Mouse (Mus musculus) CD4-positive, CD25-positive, alpha-beta regulatory T cell, adult 2 months (primary cell): ENCODE measurements at regions not wholly inside any gene's neighbourhood (a gene's known extent, or its start where the extent isn't known, plus 50 kb on each side); places are given as distances from the start of the nearest gene placed in this dataset.

Experiments
- DNase-seq: peaks from one replicate; pipeline ENCODE4 v3.0.0-alpha.2; 2012; ENCODE audit warnings: low read depth, low spot score

DNA sequence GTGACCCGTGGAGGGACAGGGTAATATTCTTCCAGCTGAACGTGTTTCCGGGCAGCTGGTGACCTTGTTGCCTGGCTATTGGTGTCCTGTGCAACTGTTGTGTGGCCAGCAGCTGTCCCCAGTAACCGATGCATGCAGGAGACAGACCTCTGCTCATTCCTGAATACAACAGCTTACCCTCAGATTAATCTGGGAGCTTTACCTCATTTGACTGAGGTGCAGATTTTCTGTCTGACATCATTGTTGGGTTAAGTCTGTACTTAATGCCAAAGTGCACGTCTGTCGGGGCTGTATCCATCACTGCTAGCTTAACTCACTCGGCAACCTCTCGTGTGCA lies 119.6 kb upstream of the Mpp6 start:
- no peak for DNase-seq

DNA sequence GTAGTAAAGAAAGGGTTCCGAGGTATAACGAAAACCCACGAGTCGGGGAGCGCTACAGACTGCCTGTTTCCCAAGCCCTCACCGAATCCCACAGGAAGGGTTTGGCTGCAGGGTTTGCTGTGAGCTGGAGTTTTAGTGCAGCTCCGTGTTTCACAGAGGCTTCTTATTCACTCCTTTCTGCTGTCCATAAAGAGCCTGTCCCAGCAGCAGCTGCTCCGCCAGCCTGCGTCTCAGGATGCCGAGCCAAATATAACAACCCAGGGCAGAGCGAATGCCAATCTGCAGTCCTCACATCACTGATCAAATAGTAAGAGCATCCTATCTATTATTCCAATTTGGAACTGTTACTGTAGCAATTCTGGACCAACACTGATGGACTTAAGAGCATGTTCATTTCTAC lies 110.7 kb upstream of the Mpp6 start:
- DNase-seq: no peak

DNA sequence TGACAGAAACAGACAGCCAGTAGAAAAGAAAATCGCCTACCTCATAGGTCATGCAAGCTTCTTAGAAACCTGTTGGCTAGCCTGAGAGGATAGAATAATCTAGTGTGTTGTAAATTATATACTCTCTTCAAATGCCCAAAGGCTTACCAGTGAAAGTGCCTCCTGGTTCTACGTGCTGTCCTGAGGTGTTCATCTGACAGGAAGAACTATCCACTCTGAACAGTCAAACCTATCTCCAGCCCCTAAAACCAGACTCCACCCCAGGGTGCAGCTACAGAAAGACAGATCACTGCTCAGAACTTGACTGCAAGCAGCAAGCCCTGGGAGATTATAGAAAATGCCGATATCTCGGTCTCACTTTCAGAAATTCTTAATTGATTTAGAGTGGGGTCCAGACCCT lies 102.0 kb upstream of the Mpp6 start:
- no peak for DNase-seq

GRCm38 (mm10) chr6:50008869-50009268 lies 101.2 kb upstream of the Mpp6 start:
- no peak for DNase-seq

- peak; percentile 69 for DNase-seq
Observed at GRCm38 (mm10) chr6:50009339-50009738, 100.7 kb upstream of the Mpp6 start.

GRCm38 (mm10) chr6:50009856-50010255 lies 100.2 kb upstream of the Mpp6 start:
- no peak for DNase-seq

GRCm38 (mm10) chr6:50011071-50011470 lies 99.0 kb upstream of the Mpp6 start:
- DNase-seq: peak; percentile 55

DNA sequence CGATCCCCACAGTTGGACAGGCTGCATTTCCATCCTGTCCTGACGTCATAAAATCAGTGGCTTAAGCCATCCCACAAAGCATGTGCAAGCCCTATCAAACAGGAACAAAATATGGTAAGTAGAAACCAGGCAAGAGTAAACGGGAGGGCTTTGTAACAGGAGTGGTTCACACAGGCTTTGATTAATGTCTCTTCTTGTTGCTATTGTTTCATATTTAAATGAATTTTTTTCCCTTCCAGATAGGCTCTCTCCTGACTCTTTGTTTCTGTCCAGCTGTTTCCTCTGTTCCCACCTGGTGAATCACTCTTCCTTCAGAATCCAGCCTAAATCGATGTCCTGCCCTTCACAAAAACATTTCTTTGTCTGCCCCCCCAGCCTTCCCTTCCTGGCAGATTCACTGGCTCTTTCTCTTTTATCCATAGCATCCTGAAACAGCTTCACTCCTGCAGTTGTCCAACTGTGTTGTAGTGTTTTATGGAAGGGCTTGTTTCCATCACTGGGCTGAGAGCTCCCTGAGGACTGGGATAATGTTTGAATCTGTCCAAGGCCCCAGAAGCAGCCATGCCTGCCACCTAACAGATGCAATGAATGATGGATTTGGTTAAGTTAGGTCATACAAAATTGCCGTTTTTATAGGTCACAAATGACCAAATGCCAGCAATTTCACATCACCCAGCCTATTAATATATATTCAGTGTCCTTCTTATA lies 98.1 kb upstream of the Mpp6 start:
- DNase-seq: no peak

GRCm38 (mm10) chr6:50013067-50013466 lies 97.0 kb upstream of the Mpp6 start:
- no peak for DNase-seq

DNA sequence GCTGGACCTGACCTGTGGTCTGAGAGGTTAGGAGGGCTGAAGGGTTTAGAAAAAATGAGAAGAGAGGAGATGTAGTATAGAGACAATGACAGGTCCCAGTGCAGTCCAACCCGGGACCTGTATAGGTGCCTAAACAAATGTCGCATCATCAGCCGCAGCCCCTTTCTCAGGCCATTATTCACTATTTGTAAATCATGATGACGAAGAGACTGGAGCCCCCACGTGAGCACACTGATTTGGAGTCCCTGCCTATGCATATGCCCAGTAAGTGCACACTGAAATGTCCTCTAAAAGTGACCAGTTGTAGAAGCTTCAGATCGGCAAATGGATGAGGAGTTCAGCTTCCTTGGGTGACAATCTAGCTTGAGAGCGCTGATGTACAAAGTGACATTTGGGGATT lies 96.2 kb upstream of the Mpp6 start:
- DNase-seq: no peak

DNA sequence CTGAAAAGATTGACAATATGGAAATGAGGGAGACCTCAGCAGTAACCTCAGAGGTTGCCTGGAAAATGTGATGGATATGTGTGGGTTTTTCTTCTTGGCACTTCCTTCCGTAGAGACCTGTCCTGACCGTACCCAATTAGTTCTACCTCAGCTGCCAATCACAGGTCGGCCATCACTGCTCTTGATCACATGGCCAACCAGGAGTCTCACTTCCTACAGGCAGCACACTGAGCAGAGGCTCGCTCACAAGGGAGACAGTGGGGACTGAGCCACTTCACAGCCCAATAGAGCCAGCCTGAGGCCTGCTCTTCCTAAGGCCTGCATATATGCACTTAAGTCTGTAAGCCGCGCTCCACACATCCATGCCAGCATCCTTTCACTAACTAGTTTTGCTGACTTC lies 82.1 kb upstream of the Mpp6 start:
- DNase-seq: no peak

- peak; percentile 15 for DNase-seq
Observed at GRCm38 (mm10) chr6:50029895-50030515, 80.0 kb upstream of the Mpp6 start.

- no peak for DNase-seq
Observed at GRCm38 (mm10) chr6:50031356-50031755, 78.7 kb upstream of the Mpp6 start.

DNA sequence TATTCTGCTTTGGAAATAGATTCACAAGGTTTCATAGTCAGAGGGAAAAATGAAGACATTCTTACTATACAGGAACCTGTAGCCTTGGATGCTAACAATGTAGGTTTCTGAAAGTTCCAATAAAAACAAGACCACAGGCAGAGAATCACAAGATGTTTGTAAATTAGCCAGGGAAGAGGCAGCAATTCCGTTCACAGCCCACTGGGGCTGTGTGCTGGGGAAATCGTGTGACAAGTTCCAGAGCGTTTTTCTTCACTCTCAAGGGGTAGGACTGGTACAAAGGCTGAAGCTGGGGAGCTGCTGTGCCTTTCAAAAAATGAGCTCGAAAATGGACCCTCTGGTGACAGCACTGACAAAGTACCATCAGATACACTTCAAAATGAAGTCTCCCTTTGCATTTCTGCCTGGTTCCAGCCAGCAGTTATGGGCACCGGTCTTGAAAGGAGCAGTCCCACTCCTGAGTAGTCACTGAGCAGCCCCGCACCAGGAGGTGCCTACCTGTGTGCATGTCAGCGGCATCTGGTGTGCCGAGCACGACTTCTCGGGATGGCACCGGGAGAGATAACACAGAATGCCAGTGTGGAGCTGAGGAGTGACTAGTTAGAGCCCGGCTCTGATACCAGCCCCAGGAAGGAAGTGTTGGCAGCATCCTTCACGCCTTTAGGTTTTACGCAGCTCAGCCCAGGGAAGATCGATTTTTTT lies 77.0 kb upstream of the Mpp6 start:
- DNase-seq: no peak

GRCm38 (mm10) chr6:50037614-50038013 lies 72.4 kb upstream of the Mpp6 start:
- peak; percentile 26 for DNase-seq

DNA sequence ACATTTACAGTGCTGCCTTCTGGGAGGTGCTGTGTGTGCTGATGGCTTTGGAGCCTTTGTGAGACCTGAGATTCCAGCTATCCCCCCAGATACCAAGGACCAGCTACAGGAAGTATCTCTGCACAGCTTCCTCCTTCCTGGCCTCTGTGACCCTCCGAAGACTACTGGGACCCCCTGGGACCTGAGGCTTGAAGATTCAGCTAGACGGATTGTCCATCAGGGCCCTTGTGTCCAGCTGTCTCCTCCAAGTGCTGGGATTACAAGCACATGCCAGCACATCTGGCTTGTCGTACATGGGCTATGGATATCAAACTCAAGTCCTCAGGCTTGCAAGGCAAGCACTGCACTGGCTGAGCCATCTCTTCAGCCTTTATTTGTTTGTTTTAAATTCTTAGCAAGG lies 71.7 kb upstream of the Mpp6 start:
- no peak for DNase-seq

DNA sequence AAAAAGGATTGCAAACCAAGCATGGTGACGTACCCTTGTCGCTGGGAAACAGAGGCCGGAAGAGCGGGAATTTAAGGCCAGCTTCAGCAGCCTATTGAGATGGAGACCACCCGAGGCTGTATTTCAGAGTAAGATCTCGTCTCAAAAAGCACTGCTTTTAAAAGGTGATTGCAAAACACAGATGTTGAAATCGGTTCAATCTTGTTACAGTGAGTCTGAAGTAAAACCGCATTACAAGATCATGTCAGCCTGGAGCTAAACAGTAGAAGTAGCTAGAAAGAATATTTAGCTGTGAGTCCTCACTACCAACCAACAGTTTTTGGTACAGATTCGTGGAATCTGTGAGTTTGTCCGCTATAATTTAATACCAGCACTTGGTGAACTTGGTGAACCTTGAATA lies 69.0 kb upstream of the Mpp6 start:
- DNase-seq: no peak

GRCm38 (mm10) chr6:50042127-50042526 lies 67.9 kb upstream of the Mpp6 start:
- no peak for DNase-seq

GRCm38 (mm10) chr6:50044165-50044564 lies 65.9 kb upstream of the Mpp6 start:
- no peak for DNase-seq

- no peak for DNase-seq
Observed at GRCm38 (mm10) chr6:50046721-50047120, 63.3 kb upstream of the Mpp6 start.

GRCm38 (mm10) chr6:50052416-50052815 lies 57.6 kb upstream of the Mpp6 start:
- DNase-seq: no peak

DNA sequence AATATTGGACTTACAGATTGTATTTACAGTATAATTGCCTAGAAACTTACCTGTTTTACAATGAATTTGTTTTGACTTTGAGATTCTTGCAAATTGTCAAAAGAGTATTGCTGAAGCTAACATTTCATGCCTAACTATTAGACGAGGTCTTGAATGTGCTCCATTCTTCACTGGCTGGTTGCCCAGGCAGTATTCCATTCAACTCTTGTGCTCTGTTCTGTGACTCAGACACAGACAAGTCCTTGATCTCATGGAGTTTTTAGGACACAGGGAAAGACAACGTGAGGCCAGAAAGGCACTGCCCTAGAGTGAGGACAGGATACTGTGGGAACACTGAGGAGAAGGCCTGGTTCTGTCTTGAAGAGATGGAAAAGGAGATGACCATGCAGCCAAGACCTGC lies 57.0 kb upstream of the Mpp6 start:
- no peak for DNase-seq

DNA sequence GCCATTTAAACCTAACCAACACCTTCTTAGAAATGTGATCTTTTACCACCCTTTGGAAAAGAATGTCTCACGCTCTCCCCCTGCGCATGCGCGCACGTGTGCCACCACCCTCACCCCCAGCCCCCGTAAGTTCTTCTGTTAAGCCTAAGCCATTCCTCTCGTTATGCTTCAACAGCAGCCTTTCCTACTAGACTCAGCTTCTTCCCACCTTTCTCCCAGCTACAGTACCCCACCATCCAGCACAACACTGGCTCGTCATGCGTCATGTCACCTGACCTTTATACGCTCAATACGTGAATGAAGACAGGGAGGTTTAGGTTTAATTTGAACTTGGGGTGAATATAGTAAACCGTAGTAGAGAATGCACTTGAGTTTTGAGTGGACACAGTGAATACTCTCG lies 55.8 kb upstream of the Mpp6 start:
- DNase-seq: no peak
